ENCODE assay signal across 8 mouse cellular contexts in the genomic region with DNA sequence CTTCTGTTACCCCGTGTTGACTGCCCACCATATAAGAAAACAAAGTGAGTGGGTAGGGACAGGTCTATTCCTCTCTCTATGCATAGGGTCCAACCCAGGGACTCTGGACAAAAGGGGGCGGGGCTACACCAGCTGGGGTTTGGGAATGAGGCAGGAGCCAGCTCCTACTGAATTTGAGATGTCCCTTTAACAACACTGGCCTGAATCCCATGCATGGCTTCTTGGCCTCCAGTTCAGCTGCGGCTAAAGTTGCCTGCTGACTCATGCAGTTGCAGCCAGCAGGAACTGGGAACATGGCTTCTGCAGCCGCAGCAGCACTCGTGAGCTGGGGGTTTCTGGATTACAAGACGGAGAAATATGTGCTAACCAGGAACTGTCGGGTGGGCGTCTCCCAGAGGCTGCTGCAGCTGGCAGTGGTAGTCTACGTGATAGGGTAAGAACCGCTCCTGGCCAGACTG. TPM values are rescaled to one million over a fixed set of nuclear protein-coding genes. Genes with fewer than 3 reads are reported as not detected.
DNase-seq lines count a peak whose midpoint lies in the region; ATAC-seq and TF ChIP-seq lines count a peak whose summit lies in the region.

A gene (plus strand): TSS at position 135 of the 458 bp plus-strand sequence.

- no peak within 1 kb of the TSS for H3K9ac ChIP-seq in CH12.LX (ENCODE audit: insufficient read depth, low read depth)
- H3K9ac ChIP-seq in hindbrain, embryonic 13.5 days = peak within 1 kb of the TSS; percentile 47; the same call in 1 of the 2 replicates
- no peak within 1 kb of the TSS for H3K9ac ChIP-seq in liver, embryonic 14.5 days (replicated peaks)

- no peak within 1 kb of the TSS for H3K4me3 ChIP-seq in CH12.LX (replicated peaks in 1 of 3; ENCODE audit: low read depth in 2 of 3, low read length in 2 of 3, poor library complexity in 1 of 3)
- H3K4me3 ChIP-seq in gastrocnemius, adult 2 months = peak within 1 kb of the TSS; percentile 79
- H3K4me3 ChIP-seq in hindbrain, embryonic 13.5 days = peak within 1 kb of the TSS; percentile 20
- peak within 1 kb of the TSS in 1 of 2 experiments; percentile 19; a peak in 2 of 4 replicates for H3K4me3 ChIP-seq in liver, embryonic 14.5 days (ENCODE audit: insufficient read depth in 1 of 2, low read depth in 2 of 2, low read length in 2 of 2)

- TF ChIP-seq RAD21 in CH12.LX (IDR thresholded peaks at IDR 0.05; ENCODE audit: low read depth, low read length) = no peak

- H3K27ac ChIP-seq in CH12.LX (ENCODE audit: insufficient read depth, low read depth) = no peak within 1 kb of the TSS
- peak within 1 kb of the TSS; percentile 87 for H3K27ac ChIP-seq in gastrocnemius, adult 2 months
- H3K27ac ChIP-seq in hindbrain, embryonic 13.5 days = peak within 1 kb of the TSS; percentile 45
- no peak within 1 kb of the TSS for H3K27ac ChIP-seq in liver, embryonic 14.5 days

- dilution Hi-C loops in CH12.LX (cut with MboI; ENCODE audit: extremely low pct_ligation_motif_present, extremely low pct_unique_long_range_greater_than_20kb, low sequenced_read_pairs) = no loop called here

- TF ChIP-seq EP300 in CH12.LX (IDR thresholded peaks at IDR 0.05; ENCODE audit: low read length) = no peak
- TF ChIP-seq EP300 in liver, embryonic 14.5 days (IDR thresholded peaks at IDR 0.05; ENCODE audit: low read depth) = no peak

- peaks cover 9% of the 10 kb centered on the region in 2 experiments; a peak in 3 of 4 replicates for H3K4me1 ChIP-seq in CH12.LX (ENCODE audit: control insufficient read depth in 1 of 2, insufficient read depth in 2 of 2)
- peaks cover 33% of the 10 kb centered on the region for H3K4me1 ChIP-seq in hindbrain, embryonic 13.5 days (replicated peaks)
- peaks cover 5 to 14% of the 10 kb centered on the region in 2 experiments for H3K4me1 ChIP-seq in liver, embryonic 14.5 days (replicated peaks; ENCODE audit: control insufficient read depth in 2 of 2, insufficient read depth in 2 of 2, low read length in 1 of 2)

- in situ Hi-C loops in CH12.LX (cut with MboI; ENCODE audit: low pct_ligation_motif_present, low pct_unique_long_range_greater_than_20kb, low sequenced_read_pairs) = no loop called here

- H3K27me3 ChIP-seq in CH12.LX (replicated peaks) = peaks cover 82% of the 10 kb centered on the region
- peaks cover 30% of the 10 kb centered on the region for H3K27me3 ChIP-seq in hindbrain, embryonic 13.5 days
- peaks cover 2% of the 10 kb centered on the region; the same call in 1 of the 2 replicates for H3K27me3 ChIP-seq in liver, embryonic 14.5 days (ENCODE audit: control insufficient read depth, insufficient read depth, low read length)

- TF ChIP-seq CTCF in CH12.LX (conservative IDR thresholded peaks at IDR 0.05 in 1 of 2, IDR thresholded peaks at IDR 0.05 in 1 of 2; ENCODE audit: low read depth in 2 of 2, low read length in 2 of 2) = no peak
- TF ChIP-seq CTCF in gastrocnemius, adult 2 months (IDR thresholded peaks at IDR 0.05) = no peak
- no peak for TF ChIP-seq CTCF in liver, embryonic 14.5 days (IDR thresholded peaks at IDR 0.05; ENCODE audit: low read depth)

- intact Hi-C loops in gastrocnemius, adult 2 months (cut with DNase I) = no loop called here

- DNase-seq in CH12.LX (ENCODE audit: extremely low read depth) = no peak
- peak; percentile 63 for DNase-seq in adrenal gland, postnatal 14 days
- DNase-seq in gastrocnemius, adult 2 months = peak; percentile 83
- no peak for DNase-seq in liver, embryonic 14.5 days (ENCODE audit: low read depth in 3 of 3, low spot score in 3 of 3)
- DNase-seq in neural tube, embryonic 10.5 days (ENCODE audit: extremely low spot score, low spot score) = peak; percentile 63
- no peak for DNase-seq in T-cell, adult 2 months (ENCODE audit: low spot score)
- no peak for DNase-seq in layer of hippocampus, postnatal 14 days (ENCODE audit: low spot score in 2 of 2)

- peak; percentile 60 for ATAC-seq in hindbrain, embryonic 13.5 days (ENCODE audit: low FRiP score)
- no peak for ATAC-seq in liver, embryonic 14.5 days (ENCODE audit: insufficient read depth)

- H3K4me2 ChIP-seq in CH12.LX (ENCODE audit: insufficient read depth, low read depth, poor library complexity, severe bottlenecking) = no peak within 1 kb of the TSS
- peak within 1 kb of the TSS; percentile 39 for H3K4me2 ChIP-seq in hindbrain, embryonic 13.5 days
- H3K4me2 ChIP-seq in liver, embryonic 14.5 days (ENCODE audit: low read depth) = peak within 1 kb of the TSS; percentile 45

- no peaks in the 10 kb centered on the region for H3K79me2 ChIP-seq in CH12.LX (replicated peaks; ENCODE audit: control insufficient read depth, extremely low read depth, insufficient read depth, poor library complexity, severe bottlenecking)

- H3K9me3 ChIP-seq in CH12.LX (replicated peaks; ENCODE audit: low read length) = no peaks in the 10 kb centered on the region
- no peaks in the 10 kb centered on the region for H3K9me3 ChIP-seq in hindbrain, embryonic 13.5 days
- H3K9me3 ChIP-seq in liver, embryonic 14.5 days (ENCODE audit: control insufficient read depth, low read length) = no peaks in the 10 kb centered on the region

- WGBS in hindbrain, embryonic 13.5 days = 3% methylated on average over 10 of the region's 10 CpGs
- WGBS in liver, embryonic 14.5 days (ENCODE audit: insufficient replicate concordance) = 5% methylated on average over 10 of the region's 10 CpGs

- no peaks in the 10 kb centered on the region for H3K36me3 ChIP-seq in CH12.LX (replicated peaks in 1 of 2; ENCODE audit: control insufficient read depth in 1 of 2, insufficient read depth in 1 of 2, low read length in 1 of 2)
- no peaks in the 10 kb centered on the region for H3K36me3 ChIP-seq in hindbrain, embryonic 13.5 days
- no peaks in the 10 kb centered on the region for H3K36me3 ChIP-seq in liver, embryonic 14.5 days (replicated peaks; ENCODE audit: control insufficient read depth, insufficient read depth, low read depth)

- no peak for TF ChIP-seq POLR2A in CH12.LX (IDR thresholded peaks at IDR 0.05; ENCODE audit: low read depth, low read length)

TF ChIP-seq in CH12.LX, 34 proteins besides CTCF, POLR2A, EP300 and RAD21:
- TF ChIP-seq BHLHE40 (IDR thresholded peaks at IDR 0.05; ENCODE audit: low read depth, low read length) (peak; percentile 18; the same call in 1 of the 2 replicates), USF1 (IDR thresholded peaks at IDR 0.05; ENCODE audit: low read depth, low read length) (no peak)

RNA-seq across cellular contexts. Expression of the gene that starts here (rescaled TPM):
- not detected in 2 replicates for total RNA-seq in CH12.LX (2012; rRNA removed)
- not detected in 2 replicates for total RNA-seq in CH12.LX (2014; rRNA removed)
- not detected in 2 replicates for polyA plus RNA-seq in CH12.LX (2012; ENCODE audit: insufficient read length, low read depth)
- total RNA-seq in adrenal gland, postnatal 14 days (2021) = 0.45 and 0.56 TPM in 2 replicates
- total RNA-seq in gastrocnemius, adult 2 months (2021) = 10 to 100 TPM in 1 of 2 experiments, 1 to 10 TPM in 1; 9.9 to 11.7 TPM
- polyA plus RNA-seq in hindbrain, embryonic 13.5 days (2015; fragmentation: Nextera tagmentation; extraction: Ambion mirVana) = 1.9 and 2.1 TPM in 2 replicates
- 0.05 and 0.06 TPM in 2 replicates for polyA plus RNA-seq in liver, embryonic 14.5 days (2012; rRNA removed)
- 0.13 TPM in 1 of 2 replicates, not detected in the other for polyA plus RNA-seq in liver, embryonic 14.5 days (2014; fragmentation: Nextera tagmentation; extraction: Ambion mirVana)
- total RNA-seq in layer of hippocampus, postnatal 14 days (2021) = 1 to 10 TPM in 1 of 2 experiments, under 1 TPM in 1; 0.83 to 1.1 TPM

Comparison
In these comparisons a context has a peak if more than half of its experiments do, and no peak if none do; other contexts are left out.
1. Peak in DNase-seq in adrenal gland, postnatal 14 days; RNA of the gene not detected or under 1 TPM.
2. DNase-seq: peak in gastrocnemius, adult 2 months (single experiment) and neural tube, embryonic 10.5 days (single experiment); none in CH12.LX (single experiment), liver, embryonic 14.5 days (0 of 3), T-cell, adult 2 months (single experiment) and layer of hippocampus, postnatal 14 days (0 of 2).
3. H3K27ac ChIP-seq: peak in gastrocnemius, adult 2 months (single experiment) and hindbrain, embryonic 13.5 days (single experiment); none in CH12.LX (single experiment) and liver, embryonic 14.5 days (single experiment).
4. H3K4me3 ChIP-seq: peak in gastrocnemius, adult 2 months (single experiment) and hindbrain, embryonic 13.5 days (single experiment); none in CH12.LX (0 of 3).